Mouse (Mus musculus) hindbrain, embryonic 14.5 days (tissue): Measurements from ENCODE around the gene Tnfsfm13. TPM values are rescaled to one million over a fixed set of nuclear protein-coding genes. Genes with fewer than 3 reads are reported as not detected.
"Not testable (repeated sequence)": the region's sequence is repeated elsewhere in the genome, so short reads cannot be mapped to it uniquely, and the experiment has no call there.

Source experiments
- ATAC-seq: fragments of 200-750 bp; cut with Nextera tagmentation; 2 replicates; pipeline ENCODE4 v1.8.0; 2017; ENCODE audit warnings: moderate number of reproducible peaks, mild to moderate bottlenecking, moderate TSS enrichment, moderate library complexity; ENCODE audit not compliant: low FRiP score
- DNase-seq: peaks from one replicate; pipeline ENCODE4 v3.0.0-alpha.2; 2015; ENCODE audit warnings: low spot score
- H3K27ac ChIP-seq: fragments of 300-500 bp; sonication (generic); 2 replicates; pipeline ENCODE4 v1.5.1; 2014; ENCODE audit warnings: mild to moderate bottlenecking, moderate library complexity
- H3K27me3 ChIP-seq: fragments of 300-500 bp; sonication (generic); 2 replicates; pipeline ENCODE4 v1.6.1; 2014; ENCODE audit warnings: mild to moderate bottlenecking, low read length, mixed read lengths; ENCODE audit not compliant: control insufficient read depth, insufficient read depth
- H3K36me3 ChIP-seq: fragments of 300-500 bp; sonication (generic); replicated peaks from 2 replicates; pipeline ENCODE4 v1.6.1; 2014; ENCODE audit not compliant: control insufficient read depth, insufficient read depth
- H3K4me1 ChIP-seq: fragments of 300-500 bp; sonication (generic); replicated peaks from 2 replicates; pipeline ENCODE4 v1.6.1; 2014; ENCODE audit warnings: antibody characterized with exemption, low read length, mixed read lengths; ENCODE audit not compliant: control insufficient read depth, insufficient read depth
- H3K4me2 ChIP-seq: fragments of 300-500 bp; sonication (generic); replicated peaks from 2 replicates; pipeline ENCODE4 v1.6.1; 2014; ENCODE audit warnings: mild to moderate bottlenecking, moderate library complexity
- H3K4me3 ChIP-seq: fragments of 300-500 bp; sonication (generic); replicated peaks from 2 replicates; pipeline ENCODE4 v1.5.1; 2014; ENCODE audit warnings: mild to moderate bottlenecking, low read length
- H3K9ac ChIP-seq: fragments of 300-500 bp; sonication (generic); 2 replicates; pipeline ENCODE4 v1.6.1; 2014
- H3K9me3 ChIP-seq: fragments of 300-500 bp; sonication (generic); 2 replicates; pipeline ENCODE4 v1.6.1; 2016; ENCODE audit warnings: low read length; ENCODE audit not compliant: control insufficient read depth
- WGBS: fragments of 180-500 bp; shearing (Covaris S2); extraction: QIAGEN DNeasy Blood & Tissue Kit; methylation state at CpG from one replicate; pipeline ENCODE4 v1.1.7; 2014; 5-methylcytosine and 5-hydroxymethylcytosine counted together
- polyA plus RNA-seq: library from polyadenylated mRNA; unstranded; fragments of >200 nt; fragmentation: Nextera tagmentation; extraction: Ambion mirVana; gene quantifications from 2 replicates; pipeline ENCODE4 v1.2.1, GENCODE M21; 2014

The Tnfsfm13 gene
- polyA plus RNA-seq, 1 experiment from 2014 or later: 2.6 TPM

GRCm38 (mm10) chr11:69707873-69708381 is 12.0 kb upstream of the Tnfsfm13 start:
- Histone ChIP-seq H3K9ac (no peak overlapping the region), H3K4me1 (no peaks in the 10 kb centered on the region), H3K9me3 (no peaks in the 10 kb centered on the region), H3K4me3 (no peak overlapping the region), H3K27ac (no peak overlapping the region), H3K27me3 (no peaks in the 10 kb centered on the region), H3K4me2 (no peak overlapping the region), H3K36me3 (no peaks in the 10 kb centered on the region)
- 88% methylated on average over 4 of the region's 4 CpGs for WGBS
- no peak for DNase-seq
- ATAC-seq: no peak

- Histone ChIP-seq H3K4me1 (no peaks in the 10 kb centered on the region), H3K4me2 (no peak overlapping the region), H3K9me3 (no peaks in the 10 kb centered on the region), H3K36me3 (no peaks in the 10 kb centered on the region), H3K27ac (no peak overlapping the region), H3K4me3 (no peak overlapping the region), H3K27me3 (no peaks in the 10 kb centered on the region), H3K9ac (no peak overlapping the region)
- DNase-seq (no peak), ATAC-seq (no peak)
- whole genome bisulfite sequencing: 92% methylated on average over 4 of the region's 4 CpGs
Measured at GRCm38 (mm10) chr11:69707480-69707847, 11.6 kb upstream of the Tnfsfm13 start.

DNA sequence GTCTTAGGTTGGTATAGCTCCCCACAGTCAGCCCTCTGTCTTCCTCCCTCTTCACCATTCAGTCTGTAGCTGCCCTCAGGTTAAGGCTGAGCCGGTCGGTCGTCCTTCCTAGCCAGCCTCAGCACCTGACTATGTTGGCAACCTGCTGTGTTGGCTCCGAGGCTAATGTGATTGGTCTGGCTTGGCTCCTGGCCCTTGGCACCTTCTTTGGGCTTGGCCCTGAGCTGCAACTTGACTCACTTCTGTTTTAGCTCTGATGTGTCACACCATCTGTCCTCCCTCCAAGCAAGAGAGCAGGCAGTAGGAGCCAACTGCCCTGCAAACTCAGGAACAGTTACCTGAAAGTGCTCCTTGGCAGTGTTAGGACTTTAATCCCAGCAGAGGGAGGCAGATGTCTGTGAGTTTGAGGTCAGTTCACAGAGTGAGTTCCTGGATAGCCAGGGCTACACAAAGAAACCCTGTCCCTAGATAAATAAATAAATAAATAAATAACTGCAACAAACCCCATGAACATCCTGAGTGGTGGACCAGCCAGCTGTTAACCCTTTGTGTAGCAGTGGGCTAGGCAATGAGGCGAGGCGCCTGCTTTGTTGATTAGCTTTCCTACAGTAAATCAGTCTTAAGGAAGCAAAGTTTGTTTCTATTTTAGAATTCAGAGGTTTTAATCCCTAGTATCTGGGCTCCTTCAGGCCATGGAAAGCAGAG is 11.0 kb upstream of the Tnfsfm13 start:
- H3K27ac ChIP-seq: no peak overlapping the region
- WGBS: 50% methylated on average over 6 of the region's 6 CpGs
- H3K4me1 ChIP-seq: no peaks in the 10 kb centered on the region
- H3K4me3 ChIP-seq: no peak overlapping the region
- no peaks in the 10 kb centered on the region for H3K27me3 ChIP-seq
- no peak overlapping the region for H3K4me2 ChIP-seq
- ATAC-seq: no peak
- H3K9me3 ChIP-seq: no peaks in the 10 kb centered on the region
- H3K36me3 ChIP-seq: no peaks in the 10 kb centered on the region
- H3K9ac ChIP-seq: no peak overlapping the region
- DNase-seq: no peak

GRCm38 (mm10) chr11:69704613-69705010 is 8.7 kb upstream of the Tnfsfm13 start:
- H3K4me1 ChIP-seq: no peaks in the 10 kb centered on the region
- no peaks in the 10 kb centered on the region for H3K27me3 ChIP-seq
- H3K9me3 ChIP-seq: no peaks in the 10 kb centered on the region
- H3K36me3 ChIP-seq: no peaks in the 10 kb centered on the region
- H3K9ac ChIP-seq: no peak overlapping the region
- ATAC-seq (no peak), DNase-seq (no peak)
- 57% methylated on average over 2 of the region's 2 CpGs for WGBS
- no peak overlapping the region for H3K4me2 ChIP-seq
- H3K4me3 ChIP-seq: no peak overlapping the region
- H3K27ac ChIP-seq: no peak overlapping the region

GRCm38 (mm10) chr11:69703814-69704612 is 8.1 kb upstream of the Tnfsfm13 start:
- Histone ChIP-seq H3K27me3 (no peaks in the 10 kb centered on the region), H3K4me2 (no peak overlapping the region), H3K9ac (no peak overlapping the region), H3K36me3 (no peaks in the 10 kb centered on the region), H3K4me3 (no peak overlapping the region), H3K4me1 (no peaks in the 10 kb centered on the region), H3K27ac (no peak overlapping the region), H3K9me3 (no peaks in the 10 kb centered on the region)
- DNase-seq: no peak
- WGBS: 67% methylated on average over 8 of the region's 8 CpGs
- ATAC-seq: no peak

DNA sequence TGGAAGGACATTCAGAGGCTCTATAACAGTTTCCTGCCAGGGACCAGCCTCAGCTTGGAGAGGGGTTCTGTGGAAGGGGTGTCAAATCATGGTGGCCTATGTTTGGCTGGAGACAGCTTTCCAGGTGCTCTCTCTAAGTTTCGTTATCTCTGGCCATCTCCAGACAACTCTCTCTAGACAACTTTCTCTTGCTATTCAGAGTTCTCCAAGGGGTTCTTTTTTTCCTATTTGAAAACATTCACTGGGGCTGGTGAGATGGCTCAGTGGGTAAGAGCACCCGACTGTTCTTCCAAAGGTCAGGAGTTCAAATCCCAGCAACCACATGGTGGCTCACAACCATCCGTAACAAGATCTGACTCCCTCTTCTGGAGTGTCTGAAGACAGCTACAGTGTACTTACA is 7.5 kb upstream of the Tnfsfm13 start:
- not testable (repeated sequence) for H3K9ac ChIP-seq, ATAC-seq, H3K27me3 ChIP-seq, H3K9me3 ChIP-seq, H3K4me3 ChIP-seq, H3K4me1 ChIP-seq, H3K36me3 ChIP-seq, DNase-seq, H3K27ac ChIP-seq, H3K4me2 ChIP-seq
- 56% methylated on average over 2 of the region's 3 CpGs for WGBS

GRCm38 (mm10) chr11:69702886-69703285 is 7.0 kb upstream of the Tnfsfm13 start:
- not testable (repeated sequence) for DNase-seq, H3K4me3 ChIP-seq, H3K9me3 ChIP-seq, H3K4me2 ChIP-seq, H3K27ac ChIP-seq, H3K36me3 ChIP-seq, H3K27me3 ChIP-seq, ATAC-seq, H3K9ac ChIP-seq, H3K4me1 ChIP-seq
- WGBS: 95% methylated on average over 10 of the region's 10 CpGs

- no peak overlapping the region for H3K9ac ChIP-seq
- 81% methylated on average over 1 of the region's 1 CpGs for WGBS
- no peak overlapping the region for H3K4me2 ChIP-seq
- no peaks in the 10 kb centered on the region for H3K36me3 ChIP-seq
- H3K27me3 ChIP-seq: no peaks in the 10 kb centered on the region
- no peak overlapping the region for H3K4me3 ChIP-seq
- no peak overlapping the region for H3K27ac ChIP-seq
- H3K9me3 ChIP-seq: no peaks in the 10 kb centered on the region
- DNase-seq (no peak), ATAC-seq (no peak)
- H3K4me1 ChIP-seq: peaks cover 3% of the 10 kb centered on the region; the same call in 1 of the 2 replicates
Measured at GRCm38 (mm10) chr11:69699595-69699994, 3.7 kb upstream of the Tnfsfm13 start.

DNA sequence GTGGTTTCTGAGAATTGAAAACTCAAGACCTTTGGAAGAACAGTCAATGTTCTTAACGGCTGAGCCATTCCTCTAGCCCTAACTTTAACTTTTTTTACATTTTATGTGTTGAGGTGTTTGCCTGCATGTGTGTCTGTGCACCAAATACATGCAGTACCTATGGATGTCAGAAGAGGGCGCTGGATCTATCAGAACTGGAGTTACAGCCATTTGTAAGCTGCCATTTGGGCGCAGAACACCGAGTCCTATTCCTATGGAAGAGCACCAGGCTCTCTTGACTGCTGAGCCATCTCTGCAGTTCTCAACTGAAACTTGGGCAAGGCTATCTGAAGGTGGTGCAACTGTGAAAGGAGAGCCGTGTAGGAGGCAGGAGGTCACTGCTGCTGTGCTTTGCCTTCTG is 2.7 kb upstream of the Tnfsfm13 start:
- DNase-seq (no peak), ATAC-seq (no peak)
- 71% methylated on average over 5 of the region's 5 CpGs for WGBS
- Histone ChIP-seq H3K27ac (no peak overlapping the region), H3K9ac (no peak overlapping the region), H3K36me3 (no peaks in the 10 kb centered on the region), H3K4me2 (no peak overlapping the region), H3K4me3 (no peak overlapping the region), H3K9me3 (no peaks in the 10 kb centered on the region), H3K27me3 (no peaks in the 10 kb centered on the region), H3K4me1 (peaks cover 3% of the 10 kb centered on the region; the same call in 1 of the 2 replicates)
